Mouse (Mus musculus): ENCODE results near the gene Sirt3. TPM values are rescaled to one million over a fixed set of nuclear protein-coding genes. Genes with fewer than 3 reads are reported as not detected.
"Not testable (repeated sequence)": the region's sequence is repeated elsewhere in the genome, so short reads cannot be mapped to it uniquely, and the experiment has no call there.

Sirt3 gene
- polyA plus RNA-seq, 1 experiment from 2014 or later: 23.5 TPM

GRCm38 (mm10) chr7:140900220-140900619 is 18.1 kb upstream of the Sirt3 start, which contains the start of gene Cox8b:
Gene Cox8b (minus strand): TSS chr7:140900446.
- Histone ChIP-seq H3K4me1 (replicated peaks; ENCODE audit: control insufficient read depth, insufficient read depth, low read length) (no peaks in the 10 kb centered on the region), H3K27me3 (ENCODE audit: control insufficient read depth, insufficient read depth, low read depth, low read length) (no peaks in the 10 kb centered on the region), H3K9ac (ENCODE audit: low read length) (no peak within 1 kb of the TSS), H3K27ac (ENCODE audit: low read length) (no peak within 1 kb of the TSS), H3K36me3 (ENCODE audit: control insufficient read depth, insufficient read depth, low read length) (peaks cover 13% of the 10 kb centered on the region), H3K9me3 (ENCODE audit: control insufficient read depth, low read length) (no peaks in the 10 kb centered on the region), H3K4me3 (ENCODE audit: low read length) (no peak within 1 kb of the TSS), H3K4me2 (ENCODE audit: low read depth, low read length) (no peak within 1 kb of the TSS)
- ATAC-seq (ENCODE audit: low read depth): no peak
- 62% methylated on average over 10 of the region's 10 CpGs for WGBS

DNA sequence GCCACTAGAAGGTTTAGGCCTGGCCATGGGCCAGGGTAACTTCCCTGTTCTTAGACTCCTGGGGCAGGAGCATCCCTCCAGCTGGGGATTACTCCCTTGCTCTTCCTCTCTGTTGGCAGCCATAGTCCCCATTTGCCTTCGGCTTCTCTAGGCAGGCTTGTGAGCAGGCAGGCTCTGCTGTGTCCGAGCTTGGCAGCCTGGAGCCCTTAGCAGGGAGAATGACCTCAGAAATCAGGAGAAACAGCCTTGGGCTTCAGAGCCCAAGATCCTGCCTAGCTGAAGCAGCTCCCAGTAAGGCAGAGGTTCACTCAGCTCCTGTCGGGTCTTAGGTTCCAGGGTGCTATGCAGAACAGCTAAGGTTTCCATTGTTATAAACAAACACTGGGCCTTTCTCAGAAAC is 17.0 kb upstream of the Sirt3 start:
- no peak overlapping the region for H3K4me3 ChIP-seq (ENCODE audit: low read length)
- no peak for ATAC-seq (ENCODE audit: low read depth)
- H3K4me1 ChIP-seq (replicated peaks; ENCODE audit: control insufficient read depth, insufficient read depth, low read length): no peaks in the 10 kb centered on the region
- H3K9ac ChIP-seq (ENCODE audit: low read length): no peak overlapping the region
- no peaks in the 10 kb centered on the region for H3K27me3 ChIP-seq (ENCODE audit: control insufficient read depth, insufficient read depth, low read depth, low read length)
- H3K9me3 ChIP-seq (ENCODE audit: control insufficient read depth, low read length): no peaks in the 10 kb centered on the region
- 81% methylated on average over 3 of the region's 3 CpGs for WGBS
- no peak overlapping the region for H3K27ac ChIP-seq (ENCODE audit: low read length)
- no peak overlapping the region for H3K4me2 ChIP-seq (ENCODE audit: low read depth, low read length)
- H3K36me3 ChIP-seq (ENCODE audit: control insufficient read depth, insufficient read depth, low read length): peaks cover 19% of the 10 kb centered on the region

- Histone ChIP-seq H3K36me3 (ENCODE audit: control insufficient read depth, insufficient read depth, low read length) (peaks cover 24% of the 10 kb centered on the region), H3K27ac (ENCODE audit: low read length) (no peak overlapping the region), H3K9ac (ENCODE audit: low read length) (no peak overlapping the region), H3K4me2 (ENCODE audit: low read depth, low read length) (no peak overlapping the region), H3K9me3 (ENCODE audit: control insufficient read depth, low read length) (no peaks in the 10 kb centered on the region), H3K4me3 (ENCODE audit: low read length) (no peak overlapping the region), H3K27me3 (ENCODE audit: control insufficient read depth, insufficient read depth, low read depth, low read length) (no peaks in the 10 kb centered on the region), H3K4me1 (replicated peaks; ENCODE audit: control insufficient read depth, insufficient read depth, low read length) (no peaks in the 10 kb centered on the region)
- ATAC-seq (ENCODE audit: low read depth): no peak
- WGBS: 87% methylated on average over 7 of the region's 7 CpGs
Observed at GRCm38 (mm10) chr7:140897863-140898262, 15.8 kb upstream of the Sirt3 start.

DNA sequence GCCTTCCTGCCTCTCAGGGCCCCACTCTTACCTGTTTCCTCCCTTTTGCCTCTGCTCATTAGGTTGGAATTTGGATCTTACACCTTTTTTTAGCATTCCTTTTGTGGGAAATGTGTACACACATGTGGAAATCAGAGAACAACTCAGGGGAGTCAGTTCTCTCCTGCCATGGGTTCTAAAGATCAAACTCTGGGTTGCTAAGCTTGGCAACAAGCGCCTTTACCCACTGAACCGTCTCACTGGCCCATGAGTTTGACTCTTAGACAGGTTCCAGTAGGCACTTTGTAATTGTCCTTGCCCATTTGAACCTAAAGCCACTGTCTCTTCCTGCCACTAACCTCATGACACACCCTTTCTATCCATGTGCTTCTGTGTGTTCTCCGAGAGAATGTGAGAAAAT is 12.5 kb upstream of the Sirt3 start:
- whole genome bisulfite sequencing: 93% methylated on average over 3 of the region's 3 CpGs
- Histone ChIP-seq H3K4me1 (replicated peaks; ENCODE audit: control insufficient read depth, insufficient read depth, low read length) (no peaks in the 10 kb centered on the region), H3K4me3 (ENCODE audit: low read length) (no peak overlapping the region), H3K9ac (ENCODE audit: low read length) (no peak overlapping the region), H3K27ac (ENCODE audit: low read length) (no peak overlapping the region), H3K36me3 (ENCODE audit: control insufficient read depth, insufficient read depth, low read length) (peaks cover 32% of the 10 kb centered on the region), H3K9me3 (ENCODE audit: control insufficient read depth, low read length) (no peaks in the 10 kb centered on the region), H3K4me2 (ENCODE audit: low read depth, low read length) (no peak overlapping the region), H3K27me3 (ENCODE audit: control insufficient read depth, insufficient read depth, low read depth, low read length) (no peaks in the 10 kb centered on the region)
- no peak for ATAC-seq (ENCODE audit: low read depth)

DNA sequence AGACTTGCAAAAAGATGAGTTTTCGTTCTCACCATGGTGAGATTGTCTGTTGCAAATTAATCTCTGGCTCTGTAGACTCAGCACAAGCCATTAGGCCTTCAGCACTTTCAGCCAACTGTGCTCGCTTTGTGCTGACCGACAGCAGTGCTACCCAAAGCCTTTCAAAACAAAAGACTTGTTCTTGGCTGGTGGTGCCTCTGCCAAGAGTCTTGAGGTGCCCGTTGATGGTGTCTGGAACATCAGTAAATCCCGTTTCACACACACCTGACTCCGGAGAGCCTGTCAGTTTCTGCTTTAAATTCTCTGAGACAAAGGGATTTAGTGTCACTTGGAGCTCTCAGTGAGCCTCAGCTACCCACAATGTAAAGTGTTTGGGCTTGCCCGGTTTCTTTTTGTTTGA is 11.9 kb upstream of the Sirt3 start:
- H3K27me3 ChIP-seq (ENCODE audit: control insufficient read depth, insufficient read depth, low read depth, low read length): no peaks in the 10 kb centered on the region
- H3K36me3 ChIP-seq (ENCODE audit: control insufficient read depth, insufficient read depth, low read length): peaks cover 38% of the 10 kb centered on the region
- no peak for ATAC-seq (ENCODE audit: low read depth)
- H3K27ac ChIP-seq (ENCODE audit: low read length): no peak overlapping the region
- 88% methylated on average over 7 of the region's 7 CpGs for WGBS
- H3K4me2 ChIP-seq (ENCODE audit: low read depth, low read length): no peak overlapping the region
- no peaks in the 10 kb centered on the region for H3K4me1 ChIP-seq (replicated peaks; ENCODE audit: control insufficient read depth, insufficient read depth, low read length)
- H3K9me3 ChIP-seq (ENCODE audit: control insufficient read depth, low read length): no peaks in the 10 kb centered on the region
- no peak overlapping the region for H3K4me3 ChIP-seq (ENCODE audit: low read length)
- no peak overlapping the region for H3K9ac ChIP-seq (ENCODE audit: low read length)

DNA sequence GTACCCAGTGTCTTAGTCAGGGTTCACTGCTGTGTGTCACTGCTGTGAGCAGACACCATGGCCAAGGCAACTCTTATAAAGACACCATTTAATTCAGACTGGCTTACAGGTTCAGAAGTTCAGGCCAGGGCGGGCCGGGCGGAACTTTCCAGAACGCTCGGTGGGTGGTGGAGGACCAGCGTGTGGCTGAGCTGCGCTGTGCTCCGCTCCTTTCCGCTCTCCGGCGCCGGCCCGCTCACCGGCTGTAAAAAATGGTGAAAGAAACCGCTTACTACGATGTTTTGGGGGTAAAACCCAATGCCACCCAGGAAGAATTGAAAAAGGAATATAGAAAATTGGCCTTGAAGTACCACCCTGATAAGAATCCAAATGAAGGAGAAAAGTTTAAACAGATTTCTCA is 8.5 kb upstream of the Sirt3 start:
- not testable (repeated sequence) for H3K27ac ChIP-seq (ENCODE audit: low read length); H3K4me2 ChIP-seq (ENCODE audit: low read depth, low read length); H3K9me3 ChIP-seq (ENCODE audit: control insufficient read depth, low read length); H3K27me3 ChIP-seq (ENCODE audit: control insufficient read depth, insufficient read depth, low read depth, low read length); H3K4me1 ChIP-seq (replicated peaks; ENCODE audit: control insufficient read depth, insufficient read depth, low read length); H3K4me3 ChIP-seq (ENCODE audit: low read length); H3K9ac ChIP-seq (ENCODE audit: low read length); ATAC-seq (ENCODE audit: low read depth)
- H3K36me3 ChIP-seq (ENCODE audit: control insufficient read depth, insufficient read depth, low read length): peaks cover 46% of the 10 kb centered on the region
- WGBS: 93% methylated on average over 16 of the region's 16 CpGs

DNA sequence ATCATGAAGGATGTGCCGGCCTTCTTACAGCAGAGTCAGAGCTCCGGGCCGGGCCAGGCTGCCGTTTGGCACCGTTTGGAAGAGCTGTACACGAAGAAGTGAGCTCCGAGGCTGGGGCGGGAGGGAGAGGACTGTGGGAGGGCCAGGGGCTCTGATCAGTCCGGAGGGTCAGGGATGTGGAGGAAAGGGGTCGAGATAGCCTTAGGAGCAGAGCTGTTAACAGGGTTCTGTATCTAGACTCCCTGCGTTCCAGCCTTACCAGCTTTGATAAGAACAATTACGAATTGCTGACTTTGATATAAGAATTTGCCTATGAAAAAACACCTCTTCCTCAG is 327 bp upstream of the Sirt3 start:
- WGBS: under 1% methylated on average over 12 of the region's 12 CpGs

DNA sequence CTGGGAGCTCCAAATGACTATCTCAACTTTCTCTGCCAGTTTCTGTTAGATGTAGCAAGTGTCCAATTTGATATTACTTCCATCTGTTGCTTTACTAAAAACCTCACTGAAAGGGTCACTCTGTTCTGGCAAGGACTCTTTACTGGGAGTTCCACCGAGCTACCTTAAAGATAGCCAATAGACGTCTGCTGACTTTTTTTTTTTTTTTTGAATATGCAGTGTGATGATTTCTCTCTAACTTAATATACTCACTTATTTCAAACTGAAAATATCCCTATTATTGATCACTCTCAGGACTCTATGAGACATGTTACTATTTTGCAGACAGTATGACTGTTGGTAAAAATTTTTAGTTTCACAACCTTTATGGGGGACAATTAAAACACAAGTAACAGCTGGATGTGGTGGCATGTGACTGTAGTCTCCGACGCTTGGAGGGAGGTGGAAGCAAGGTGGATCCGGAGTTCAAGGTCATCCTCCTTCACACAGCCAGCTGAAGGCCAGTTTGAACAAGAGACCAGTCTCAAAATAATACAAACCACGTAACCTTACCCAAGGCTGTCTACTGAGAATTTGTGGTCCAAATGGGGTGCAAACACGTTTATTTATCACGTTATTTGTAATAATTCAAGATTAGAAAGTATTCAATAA is 1.1 kb downstream of the Sirt3 start:
- Histone ChIP-seq H3K27ac (ENCODE audit: low read length) (no peak overlapping the region), H3K4me3 (ENCODE audit: low read length) (peak overlapping the region; percentile 98), H3K4me1 (replicated peaks; ENCODE audit: control insufficient read depth, insufficient read depth, low read length) (peaks cover 8% of the 10 kb centered on the region), H3K9me3 (ENCODE audit: control insufficient read depth, low read length) (no peaks in the 10 kb centered on the region), H3K9ac (ENCODE audit: low read length) (peak overlapping the region; percentile 82), H3K27me3 (ENCODE audit: control insufficient read depth, insufficient read depth, low read depth, low read length) (no peaks in the 10 kb centered on the region), H3K4me2 (ENCODE audit: low read depth, low read length) (peak overlapping the region; percentile 85), H3K36me3 (ENCODE audit: control insufficient read depth, insufficient read depth, low read length) (no peaks in the 10 kb centered on the region)
- ATAC-seq (ENCODE audit: low read depth): no peak
- WGBS: 15% methylated on average over 8 of the region's 8 CpGs

More for the DNA sequence above, 327 bp upstream of the Sirt3 start:
- H3K9me3 ChIP-seq (ENCODE audit: control insufficient read depth, low read length): no peaks in the 10 kb centered on the region
- H3K4me2 ChIP-seq (ENCODE audit: low read depth, low read length): peak overlapping the region; percentile 85
- peak; percentile 27; the same call in 1 of the 2 replicates for ATAC-seq (ENCODE audit: low read depth)
- H3K27ac ChIP-seq (ENCODE audit: low read length): no peak overlapping the region
- H3K4me1 ChIP-seq (replicated peaks; ENCODE audit: control insufficient read depth, insufficient read depth, low read length): peaks cover 8% of the 10 kb centered on the region
- H3K27me3 ChIP-seq (ENCODE audit: control insufficient read depth, insufficient read depth, low read depth, low read length): no peaks in the 10 kb centered on the region
- H3K4me3 ChIP-seq (ENCODE audit: low read length): peak overlapping the region; percentile 98
- peaks cover 8% of the 10 kb centered on the region; the same call in 1 of the 2 replicates for H3K36me3 ChIP-seq (ENCODE audit: control insufficient read depth, insufficient read depth, low read length)
- peak overlapping the region; percentile 82 for H3K9ac ChIP-seq (ENCODE audit: low read length)

DNA sequence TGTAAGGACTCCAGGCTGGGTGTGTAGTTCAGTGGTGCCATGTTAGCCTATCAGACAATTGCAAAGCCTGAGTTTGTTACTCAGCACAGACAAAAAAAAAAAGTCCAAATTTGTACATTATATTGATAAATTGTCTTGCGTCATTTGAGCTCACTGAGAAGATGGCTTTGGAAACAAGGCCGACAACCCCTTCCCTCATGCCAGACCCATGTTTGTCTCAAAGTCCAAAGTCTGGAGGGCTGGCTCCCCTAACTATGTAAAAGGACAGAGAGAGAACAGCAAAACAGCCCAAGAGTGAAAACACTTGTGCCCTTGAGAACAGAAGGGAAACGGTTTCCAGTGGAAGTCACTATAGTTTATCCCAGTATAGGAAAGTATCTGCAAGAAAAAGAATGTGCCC is 1.7 kb downstream of the Sirt3 start:
- ATAC-seq (ENCODE audit: low read depth): no peak
- no peaks in the 10 kb centered on the region for H3K9me3 ChIP-seq (ENCODE audit: control insufficient read depth, low read length)
- WGBS: 82% methylated on average over 3 of the region's 3 CpGs
- H3K4me3 ChIP-seq (ENCODE audit: low read length): no peak overlapping the region
- H3K27me3 ChIP-seq (ENCODE audit: control insufficient read depth, insufficient read depth, low read depth, low read length): no peaks in the 10 kb centered on the region
- H3K36me3 ChIP-seq (ENCODE audit: control insufficient read depth, insufficient read depth, low read length): no peaks in the 10 kb centered on the region
- H3K27ac ChIP-seq (ENCODE audit: low read length): no peak overlapping the region
- H3K4me1 ChIP-seq (replicated peaks; ENCODE audit: control insufficient read depth, insufficient read depth, low read length): peaks cover 8% of the 10 kb centered on the region
- no peak overlapping the region for H3K9ac ChIP-seq (ENCODE audit: low read length)
- peak overlapping the region; percentile 85; the same call in 1 of the 2 replicates for H3K4me2 ChIP-seq (ENCODE audit: low read depth, low read length)

- H3K27me3 ChIP-seq (ENCODE audit: control insufficient read depth, insufficient read depth, low read depth, low read length): no peaks in the 10 kb centered on the region
- no peak overlapping the region for H3K4me3 ChIP-seq (ENCODE audit: low read length)
- 82% methylated on average over 7 of the region's 7 CpGs for WGBS
- no peaks in the 10 kb centered on the region for H3K36me3 ChIP-seq (ENCODE audit: control insufficient read depth, insufficient read depth, low read length)
- H3K9me3 ChIP-seq (ENCODE audit: control insufficient read depth, low read length): no peaks in the 10 kb centered on the region
- H3K4me1 ChIP-seq (replicated peaks; ENCODE audit: control insufficient read depth, insufficient read depth, low read length): peaks cover 8% of the 10 kb centered on the region
- no peak for ATAC-seq (ENCODE audit: low read depth)
- no peak overlapping the region for H3K27ac ChIP-seq (ENCODE audit: low read length)
- H3K9ac ChIP-seq (ENCODE audit: low read length): no peak overlapping the region
- H3K4me2 ChIP-seq (ENCODE audit: low read depth, low read length): no peak overlapping the region
Observed at GRCm38 (mm10) chr7:140879355-140879754, 2.8 kb downstream of the Sirt3 start.
